Mouse (Mus musculus) neutrophil, adult 59 days (primary cell): ENCODE results near the gene Timm13. TPM values are rescaled to one million over a fixed set of nuclear protein-coding genes. Genes with fewer than 3 reads are reported as not detected.

Source experiments
- total RNA-seq, 2 experiments: library from RNA; stranded (reverse); gene quantifications; 1 replicate in 1 of 2; 2 replicates in 1 of 2; pipeline ENCODE4 v1.2.4; 2023

The Timm13 gene
- total RNA-seq: 10 to 100 TPM; 43.0 to 50.4 TPM

DNA sequence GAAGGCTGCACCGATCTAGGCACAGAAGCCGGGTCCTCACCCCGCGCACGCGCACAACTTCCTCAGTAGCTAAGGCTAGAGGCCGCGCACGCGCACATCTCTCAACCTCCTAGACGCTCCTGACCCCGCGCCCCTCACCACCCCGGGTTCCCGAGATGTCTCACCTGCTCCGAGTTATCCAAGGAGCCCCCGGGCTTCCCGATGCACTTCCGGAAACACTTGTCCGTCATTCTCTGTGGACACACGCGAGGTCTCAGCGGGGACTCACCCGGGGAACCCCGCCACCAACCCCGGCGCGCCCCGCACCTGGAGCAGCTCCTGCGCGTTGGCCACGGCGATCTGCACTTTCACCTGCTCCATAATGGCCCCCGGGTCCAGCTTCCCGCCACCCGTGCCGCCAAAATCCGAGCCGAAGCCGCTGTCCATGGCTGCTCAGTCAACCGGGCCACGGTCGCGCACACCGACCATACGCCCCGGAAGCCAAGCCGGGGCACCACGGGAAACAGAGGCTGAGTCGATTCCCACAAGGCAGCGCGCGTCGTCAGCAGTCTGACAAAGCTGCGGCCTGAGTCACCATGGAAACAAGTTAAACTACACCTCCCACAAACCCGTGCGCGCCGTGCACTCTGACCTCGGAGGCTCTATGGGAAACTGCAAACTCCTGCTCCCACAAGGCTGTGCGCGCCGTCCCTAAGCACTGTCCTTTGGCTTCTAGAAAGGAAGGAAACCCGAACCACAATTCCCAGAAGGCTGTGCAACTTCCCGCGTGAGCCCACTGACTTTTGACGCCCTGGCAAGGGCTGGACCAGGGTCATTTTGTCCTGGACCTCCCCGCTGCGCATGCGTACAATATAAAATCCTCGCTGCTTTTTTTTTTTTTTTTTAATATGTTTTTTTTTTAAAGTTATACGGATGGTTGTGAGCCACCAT lies at the start of gene Timm13:
Gene Timm13 (minus strand): TSS at position 652 of the 930 bp plus-strand sequence.

GRCm38 (mm10) chr10:80929299-80930226 lies 28.8 kb upstream of the Timm13 start, which contains the start of gene Gadd45b:
Gadd45b (plus strand) TSS chr10:80930073.

DNA sequence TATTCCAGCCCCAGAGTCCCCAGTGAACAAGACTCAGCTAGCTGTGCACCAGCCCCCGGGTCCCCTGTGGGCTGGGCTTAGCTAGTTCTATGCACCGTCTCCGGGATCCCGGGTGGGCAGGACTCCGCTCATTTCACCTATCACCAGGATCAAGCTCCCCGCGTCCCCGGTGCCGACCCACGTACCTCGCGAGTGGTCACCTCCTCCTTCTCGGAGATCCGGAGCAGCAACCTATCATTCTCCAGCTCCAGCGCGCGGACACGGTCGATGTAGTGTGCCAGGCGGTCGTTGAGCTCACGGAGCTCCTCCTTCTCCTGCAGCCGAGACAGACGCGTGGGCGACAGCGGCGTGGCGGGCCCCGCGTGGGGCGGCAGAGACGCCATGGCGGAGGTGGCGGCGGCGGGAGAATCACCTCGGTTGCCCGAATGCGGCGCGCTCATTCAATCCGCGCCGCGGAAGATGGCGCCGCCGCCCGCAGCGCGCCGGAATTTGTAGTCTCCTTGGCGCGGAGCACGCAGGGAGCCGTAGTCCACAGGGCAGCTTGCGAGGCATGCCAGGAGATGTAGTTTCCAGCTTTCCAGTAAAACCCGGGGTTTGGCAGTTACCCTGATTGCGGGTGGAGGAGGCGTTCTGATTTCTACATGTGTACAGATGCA lies 17.1 kb upstream of the Timm13 start, which contains the start of gene Lmnb2:
Gene Lmnb2 (minus strand): TSS at position 467 of the 656 bp plus-strand sequence.

DNA sequence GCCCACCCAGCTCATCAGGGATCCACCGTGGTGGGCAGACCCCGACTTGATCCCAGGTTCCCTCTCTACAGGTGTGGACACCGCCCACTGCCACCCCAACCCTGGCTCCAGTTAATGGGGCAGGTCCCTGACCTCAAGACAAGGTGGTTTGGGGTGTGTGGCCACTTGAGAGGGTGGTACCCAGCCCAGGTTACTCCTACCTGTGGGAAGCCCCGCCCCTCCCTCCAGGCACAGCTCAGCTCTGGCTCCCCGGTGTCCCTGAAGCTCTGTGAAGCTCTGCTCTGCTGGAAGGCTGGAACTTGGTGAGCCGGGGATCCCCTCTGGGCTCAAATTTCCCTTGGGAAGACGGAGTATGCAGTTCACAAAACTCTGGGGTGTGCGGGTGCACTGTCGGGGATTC lies 29.2 kb downstream of the Timm13 start, which contains the start of gene Tmprss9:
Gene Tmprss9 (plus strand): TSS at position 268 of the 400 bp plus-strand sequence.

GRCm38 (mm10) chr10:80854913-80855748 lies 45.6 kb downstream of the Timm13 start, which contains the start of the genes Lsm7 and Sppl2b:
Lsm7 (minus strand) TSS chr10:80855209.
Sppl2b (plus strand) TSS chr10:80855275.

Other genes starting within 250 kb of the Timm13 start
- gene Btbd2, start 243.9 kb downstream of the Timm13 start, total RNA-seq: 10 to 100 TPM; 14.8 to 25.5 TPM
- gene Mknk2, start 222.9 kb downstream of the Timm13 start, total RNA-seq: 100 to 1,000 TPM; 173 to 188 TPM
- 100 to 1,000 TPM; 137 to 153 TPM for gene Mob3a, start 199.0 kb downstream of the Timm13 start, total RNA-seq
- 10 to 100 TPM; 15.2 to 15.8 TPM for gene Izumo4, start 198.8 kb downstream of the Timm13 start, total RNA-seq
- 100 to 1,000 TPM in 1 of 2 experiments, 10 to 100 TPM in 1; 82.9 to 110 TPM for gene Ap3d1, start 158.7 kb downstream of the Timm13 start, total RNA-seq
- 10 to 100 TPM; 25.7 to 29.4 TPM for gene Dot1l, start 145.8 kb downstream of the Timm13 start, total RNA-seq
- gene Sf3a2, start 102.8 kb downstream of the Timm13 start, total RNA-seq: 10 to 100 TPM; 46.8 to 52.8 TPM
- gene Plekhj1, start 102.3 kb downstream of the Timm13 start, total RNA-seq: 10 to 100 TPM; 71.4 to 87.6 TPM
- gene Amh, start 95.7 kb downstream of the Timm13 start, total RNA-seq: under 1 TPM; 0.37 to 0.76 TPM
- not detected for gene Jsrp1, start 87.5 kb downstream of the Timm13 start, total RNA-seq
- gene Oaz1, start 74.3 kb downstream of the Timm13 start, total RNA-seq: 100 to 1,000 TPM; 575 to 577 TPM
- gene Lingo3, start 56.9 kb downstream of the Timm13 start, total RNA-seq: not detected
- gene Lsm7, start 45.8 kb downstream of the Timm13 start, total RNA-seq: 10 to 100 TPM; 16.3 to 17.5 TPM
- 10 to 100 TPM; 23.0 to 25.9 TPM for gene Sppl2b, start 45.7 kb downstream of the Timm13 start, total RNA-seq
- not detected for gene Tmprss9, start 29.1 kb downstream of the Timm13 start, total RNA-seq
- gene Lmnb2, start 17.3 kb upstream of the Timm13 start, total RNA-seq: 10 to 100 TPM; 20.5 to 24.4 TPM
- gene Gadd45b, start 29.1 kb upstream of the Timm13 start, total RNA-seq: 10 to 100 TPM; 24.5 to 33.7 TPM
- 1 to 10 TPM in 1 of 2 experiments, under 1 TPM in 1; 0.58 to 1.3 TPM for gene Gng7, start 114.0 kb upstream of the Timm13 start, total RNA-seq
- gene Diras1, start 124.7 kb upstream of the Timm13 start, total RNA-seq: not detected
- 10 to 100 TPM; 11.6 to 13.3 TPM for gene Slc39a3, start 136.5 kb upstream of the Timm13 start, total RNA-seq
- 10 to 100 TPM; 49.0 to 54.7 TPM for gene Sgta, start 159.2 kb upstream of the Timm13 start, total RNA-seq
- 1 to 10 TPM; 5.8 to 6.9 TPM for gene Thop1, start 169.1 kb upstream of the Timm13 start, total RNA-seq
- 1 to 10 TPM in 1 of 2 experiments, under 1 TPM in 1; 0.64 to 1.2 TPM for gene Creb3l3, start 197.9 kb upstream of the Timm13 start, total RNA-seq
- gene Map2k2, start 204.9 kb upstream of the Timm13 start, total RNA-seq: 10 to 100 TPM; 84.3 to 89.6 TPM
- 10 to 100 TPM; 60.7 to 67.8 TPM for gene Zbtb7a, start 234.3 kb upstream of the Timm13 start, total RNA-seq